Mouse (Mus musculus) mesoderm, embryonic 11.5 days (tissue): Measurements from ENCODE around the gene Lrriq1.

ENCODE experiments used
- DNase-seq: peaks from one replicate; pipeline ENCODE4 v3.0.0-alpha.2; 2012; ENCODE audit warnings: low read depth, low spot score

Gene Lrriq1

GRCm38 (mm10) chr10:103235707-103236459 is at the start of gene Lrriq1:
Gene Lrriq1 (minus strand): TSS chr10:103236322.
- peak; percentile 78 for DNase-seq

- DNase-seq = peak; percentile 49
Measured at GRCm38 (mm10) chr10:103253842-103254803, 18.0 kb upstream of the Lrriq1 start.

GRCm38 (mm10) chr10:103236460-103236772 is 294 bp upstream of the Lrriq1 start:
- no peak for DNase-seq

- DNase-seq = no peak
Measured at GRCm38 (mm10) chr10:103226646-103227045, 9.5 kb downstream of the Lrriq1 start.

- peak; percentile 64 for DNase-seq
Measured at GRCm38 (mm10) chr10:103194655-103195328, 41.3 kb downstream of the Lrriq1 start.

GRCm38 (mm10) chr10:103145769-103146379 is 90.2 kb downstream of the Lrriq1 start:
- no peak for DNase-seq

- DNase-seq = no peak
Measured at GRCm38 (mm10) chr10:103144927-103145768, 91.0 kb downstream of the Lrriq1 start.

- DNase-seq = no peak
Measured at GRCm38 (mm10) chr10:103142526-103142925, 93.6 kb downstream of the Lrriq1 start.

- peak; percentile 43 for DNase-seq
Measured at GRCm38 (mm10) chr10:103141532-103141931, 94.6 kb downstream of the Lrriq1 start.

GRCm38 (mm10) chr10:103140609-103141008 is 95.5 kb downstream of the Lrriq1 start:
- no peak for DNase-seq

- DNase-seq = no peak
Measured at GRCm38 (mm10) chr10:103114629-103115028, 121.5 kb downstream of the Lrriq1 start.

- DNase-seq = no peak
Measured at GRCm38 (mm10) chr10:103108090-103108489, 128.0 kb downstream of the Lrriq1 start.

- DNase-seq = no peak
Measured at GRCm38 (mm10) chr10:103086101-103086500, 150.0 kb downstream of the Lrriq1 start.

GRCm38 (mm10) chr10:103049593-103049992 is 186.5 kb downstream of the Lrriq1 start:
- no peak for DNase-seq

- DNase-seq = no peak
Measured at GRCm38 (mm10) chr10:103046623-103047022, 189.5 kb downstream of the Lrriq1 start.

- DNase-seq = no peak
Measured at GRCm38 (mm10) chr10:103045019-103045418, 191.1 kb downstream of the Lrriq1 start.

- DNase-seq = no peak
Measured at GRCm38 (mm10) chr10:103035002-103035640, 201.0 kb downstream of the Lrriq1 start.

- no peak for DNase-seq
Measured at GRCm38 (mm10) chr10:103030931-103031330, 205.2 kb downstream of the Lrriq1 start.

- no peak for DNase-seq
Measured at GRCm38 (mm10) chr10:103029730-103030490, 206.2 kb downstream of the Lrriq1 start, which contains the start of gene Alx1. Gene Alx1 (minus strand): TSS chr10:103030215.
